Mouse (Mus musculus) forebrain, embryonic 16.5 days (tissue): Measurements from ENCODE around the gene Qrsl1. TPM values are rescaled to one million over a fixed set of nuclear protein-coding genes. Genes with fewer than 3 reads are reported as not detected.

Experiments
- ATAC-seq: fragments of 200-750 bp; cut with Nextera tagmentation; 2 replicates; pipeline ENCODE4 v1.8.0; 2017; ENCODE audit warnings: mild to moderate bottlenecking, moderate library complexity
- H3K27ac ChIP-seq: fragments of 300-500 bp; sonication (generic); 2 replicates; pipeline ENCODE4 v1.5.1; 2014; ENCODE audit warnings: low read length, control low read depth
- H3K27me3 ChIP-seq: fragments of 300-500 bp; sonication (generic); replicated peaks from 2 replicates; pipeline ENCODE4 v1.6.1; 2014; ENCODE audit warnings: low read length; ENCODE audit not compliant: control insufficient read depth, insufficient read depth
- H3K36me3 ChIP-seq: fragments of 300-500 bp; sonication (generic); 2 replicates; pipeline ENCODE4 v1.6.1; 2014; ENCODE audit not compliant: control insufficient read depth, insufficient read depth
- H3K4me1 ChIP-seq: fragments of 300-500 bp; sonication (generic); replicated peaks from 2 replicates; pipeline ENCODE4 v1.6.1; 2014; ENCODE audit warnings: low read length; ENCODE audit not compliant: control insufficient read depth, insufficient read depth
- H3K4me2 ChIP-seq: fragments of 300-500 bp; sonication (generic); 2 replicates; pipeline ENCODE4 v1.6.1; 2014; ENCODE audit warnings: mild to moderate bottlenecking, low read length, control low read depth
- H3K4me3 ChIP-seq: fragments of 300-500 bp; sonication (generic); replicated peaks from 2 replicates; pipeline ENCODE4 v1.5.1; 2014; ENCODE audit warnings: mild to moderate bottlenecking, low read length, control low read depth
- H3K9ac ChIP-seq: fragments of 300-500 bp; sonication (generic); replicated peaks from 2 replicates; pipeline ENCODE4 v1.6.1; 2014; ENCODE audit warnings: low read depth, low read length, control low read depth
- H3K9me3 ChIP-seq: fragments of 300-500 bp; sonication (generic); 2 replicates; pipeline ENCODE4 v1.6.1; 2016; ENCODE audit warnings: low read length; ENCODE audit not compliant: control insufficient read depth
- WGBS: fragments of 180-500 bp; shearing (Covaris S2); extraction: QIAGEN DNeasy Blood & Tissue Kit; methylation state at CpG from one replicate; pipeline ENCODE4 v1.1.7; 2014; 5-methylcytosine and 5-hydroxymethylcytosine counted together
- polyA plus RNA-seq: library from polyadenylated mRNA; unstranded; fragments of >200 nt; fragmentation: Nextera tagmentation; extraction: Ambion mirVana; gene quantifications from 2 replicates; pipeline ENCODE4 v1.2.1, GENCODE M21; 2015

The Qrsl1 gene
- polyA plus RNA-seq, 1 experiment from 2014 or later, result 22.5 TPM

GRCm38 (mm10) chr10:43845442-43845841 is 56.1 kb downstream of the Qrsl1 start:
- no peaks in the 10 kb centered on the region for H3K4me1 ChIP-seq
- no peaks in the 10 kb centered on the region for H3K36me3 ChIP-seq
- H3K9me3 ChIP-seq, result no peaks in the 10 kb centered on the region
- no peaks in the 10 kb centered on the region for H3K27me3 ChIP-seq
- no peak overlapping the region for H3K27ac ChIP-seq
- H3K4me2 ChIP-seq, result no peak overlapping the region
- H3K9ac ChIP-seq, result no peak overlapping the region
- H3K4me3 ChIP-seq, result no peak overlapping the region
- ATAC-seq, result no peak
- 68% methylated on average over 3 of the region's 3 CpGs for WGBS

DNA sequence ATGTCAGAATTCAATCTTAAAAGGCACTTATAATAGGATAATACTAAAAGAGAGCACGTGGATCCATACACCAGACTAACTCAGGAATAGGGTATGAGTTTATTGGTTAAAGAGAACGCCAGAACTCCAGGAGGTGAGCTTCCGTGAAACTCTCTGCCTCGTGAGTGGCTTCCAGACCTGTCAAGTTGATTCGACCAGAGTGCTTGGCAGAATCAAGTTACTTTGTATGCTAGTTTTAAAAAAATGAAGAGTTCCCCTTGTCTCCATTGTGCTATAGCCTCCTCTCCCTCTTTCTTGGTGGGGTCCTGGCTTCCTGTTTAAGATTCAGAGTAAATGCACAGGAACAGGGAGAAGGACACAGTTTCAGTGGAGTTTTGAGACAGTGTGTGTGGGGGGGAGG is 60.1 kb downstream of the Qrsl1 start:
- H3K9ac ChIP-seq, result no peak overlapping the region
- H3K9me3 ChIP-seq, result no peaks in the 10 kb centered on the region
- no peaks in the 10 kb centered on the region for H3K27me3 ChIP-seq
- H3K4me1 ChIP-seq, result no peaks in the 10 kb centered on the region
- H3K27ac ChIP-seq, result no peak overlapping the region
- no peak for ATAC-seq
- 85% methylated on average over 5 of the region's 5 CpGs for WGBS
- no peak overlapping the region for H3K4me2 ChIP-seq
- no peaks in the 10 kb centered on the region for H3K36me3 ChIP-seq
- no peak overlapping the region for H3K4me3 ChIP-seq

DNA sequence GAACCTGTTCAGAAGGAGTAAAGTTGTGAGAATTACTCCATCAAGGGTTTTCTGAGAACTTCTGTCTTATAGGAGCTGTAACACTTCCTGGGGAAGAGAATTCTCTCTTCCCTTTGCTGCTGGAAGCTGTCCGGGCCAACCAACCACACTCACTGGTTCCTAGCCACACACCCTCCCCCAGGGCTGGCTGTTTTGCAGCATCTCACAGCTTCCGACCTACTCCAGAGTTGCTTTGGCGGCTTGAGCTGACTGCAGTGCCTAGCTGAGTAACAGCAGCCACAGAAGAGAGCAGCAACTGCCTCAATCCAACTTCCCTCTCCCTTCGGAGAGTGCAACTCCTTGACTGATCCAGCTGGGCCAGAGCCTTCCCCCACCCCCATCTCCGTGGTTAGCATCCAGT is 68.7 kb downstream of the Qrsl1 start:
- Histone ChIP-seq H3K27ac (no peak overlapping the region), H3K36me3 (no peaks in the 10 kb centered on the region), H3K4me1 (no peaks in the 10 kb centered on the region), H3K9me3 (no peaks in the 10 kb centered on the region), H3K9ac (no peak overlapping the region), H3K4me2 (no peak overlapping the region), H3K4me3 (no peak overlapping the region), H3K27me3 (no peaks in the 10 kb centered on the region)
- ATAC-seq, result no peak
- WGBS, result 55% methylated on average over 5 of the region's 5 CpGs

- Histone ChIP-seq H3K4me1 (no peaks in the 10 kb centered on the region), H3K9ac (no peak overlapping the region), H3K4me3 (no peak overlapping the region), H3K27ac (no peak overlapping the region), H3K4me2 (no peak overlapping the region), H3K27me3 (no peaks in the 10 kb centered on the region), H3K9me3 (no peaks in the 10 kb centered on the region), H3K36me3 (no peaks in the 10 kb centered on the region)
- ATAC-seq, result no peak
- WGBS, result 39% methylated on average over 17 of the region's 17 CpGs
Observed at GRCm38 (mm10) chr10:43830251-43831018, 71.1 kb downstream of the Qrsl1 start.

DNA sequence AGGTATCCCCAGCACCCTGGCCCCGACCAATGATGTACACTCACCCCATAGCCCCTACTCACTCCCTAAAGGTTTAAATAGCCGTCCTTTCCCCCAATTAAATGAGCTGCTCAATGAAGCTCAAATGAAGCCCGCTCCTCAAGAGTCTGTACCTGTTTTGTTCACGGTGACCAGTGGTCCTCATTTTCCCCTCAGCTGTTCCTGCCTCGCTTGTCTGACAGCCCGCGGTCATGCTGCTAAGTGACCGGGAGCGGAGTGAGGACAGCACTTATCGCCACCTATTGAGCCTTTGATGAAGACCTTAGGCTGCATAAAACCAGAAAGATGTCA is 72.9 kb downstream of the Qrsl1 start:
- no peak overlapping the region for H3K4me2 ChIP-seq
- no peaks in the 10 kb centered on the region for H3K9me3 ChIP-seq
- no peaks in the 10 kb centered on the region for H3K27me3 ChIP-seq
- no peak overlapping the region for H3K4me3 ChIP-seq
- no peaks in the 10 kb centered on the region for H3K4me1 ChIP-seq
- WGBS, result 80% methylated on average over 10 of the region's 10 CpGs
- no peak overlapping the region for H3K9ac ChIP-seq
- no peaks in the 10 kb centered on the region for H3K36me3 ChIP-seq
- no peak overlapping the region for H3K27ac ChIP-seq
- ATAC-seq, result no peak

- no peaks in the 10 kb centered on the region for H3K27me3 ChIP-seq
- no peak overlapping the region for H3K4me2 ChIP-seq
- H3K9ac ChIP-seq, result no peak overlapping the region
- no peak overlapping the region for H3K27ac ChIP-seq
- H3K4me3 ChIP-seq, result no peak overlapping the region
- H3K9me3 ChIP-seq, result no peaks in the 10 kb centered on the region
- H3K4me1 ChIP-seq, result no peaks in the 10 kb centered on the region
- no peak for ATAC-seq
- H3K36me3 ChIP-seq, result no peaks in the 10 kb centered on the region
- WGBS, result 97% methylated on average over 10 of the region's 10 CpGs
Observed at GRCm38 (mm10) chr10:43827958-43828685, 73.4 kb downstream of the Qrsl1 start.

DNA sequence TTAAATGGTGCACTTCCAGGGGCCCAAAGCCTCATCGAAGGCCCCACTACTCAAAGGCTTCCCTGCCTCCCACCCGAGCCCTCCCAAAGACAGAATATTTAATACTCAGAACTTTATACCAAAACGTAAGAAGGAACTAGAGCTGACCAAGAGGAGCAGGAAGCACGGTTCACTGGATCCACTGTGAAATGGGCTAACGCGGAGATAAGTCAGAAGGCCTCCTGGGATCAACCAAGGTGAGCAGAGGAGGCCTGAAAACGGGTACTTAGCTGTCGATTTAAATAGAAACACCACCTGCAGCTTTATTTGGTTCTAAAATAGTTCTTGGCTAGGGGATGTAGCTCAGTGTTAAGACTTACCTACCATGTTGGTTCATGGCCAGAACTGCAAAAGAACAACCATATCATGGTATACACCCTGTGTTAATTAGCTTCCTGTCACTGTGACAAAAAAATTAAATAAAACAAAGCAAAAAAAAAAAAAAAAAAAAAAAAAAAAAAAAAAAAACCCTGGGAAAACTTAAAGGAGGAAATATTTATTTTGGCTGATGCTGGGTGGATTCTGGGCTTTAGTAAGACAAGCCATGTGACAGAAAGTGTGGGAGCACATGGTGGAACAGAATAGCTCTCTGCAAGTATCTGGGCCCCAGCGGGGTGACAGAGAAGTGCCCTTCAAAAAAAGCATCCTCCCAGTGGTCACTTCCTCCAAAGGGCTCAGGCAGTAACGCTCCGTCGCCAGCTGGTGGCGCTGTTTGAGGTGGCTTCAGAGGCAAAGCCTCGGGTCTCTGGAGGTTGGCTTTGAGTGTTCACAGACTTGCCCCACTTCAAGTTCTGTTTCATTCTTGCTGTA is 74.5 kb downstream of the Qrsl1 start:
- WGBS, result 86% methylated on average over 14 of the region's 14 CpGs
- H3K9me3 ChIP-seq, result no peaks in the 10 kb centered on the region
- no peaks in the 10 kb centered on the region for H3K27me3 ChIP-seq
- no peak overlapping the region for H3K4me2 ChIP-seq
- H3K9ac ChIP-seq, result no peak overlapping the region
- no peak overlapping the region for H3K4me3 ChIP-seq
- H3K4me1 ChIP-seq, result no peaks in the 10 kb centered on the region
- ATAC-seq, result no peak
- H3K36me3 ChIP-seq, result no peaks in the 10 kb centered on the region
- no peak overlapping the region for H3K27ac ChIP-seq

DNA sequence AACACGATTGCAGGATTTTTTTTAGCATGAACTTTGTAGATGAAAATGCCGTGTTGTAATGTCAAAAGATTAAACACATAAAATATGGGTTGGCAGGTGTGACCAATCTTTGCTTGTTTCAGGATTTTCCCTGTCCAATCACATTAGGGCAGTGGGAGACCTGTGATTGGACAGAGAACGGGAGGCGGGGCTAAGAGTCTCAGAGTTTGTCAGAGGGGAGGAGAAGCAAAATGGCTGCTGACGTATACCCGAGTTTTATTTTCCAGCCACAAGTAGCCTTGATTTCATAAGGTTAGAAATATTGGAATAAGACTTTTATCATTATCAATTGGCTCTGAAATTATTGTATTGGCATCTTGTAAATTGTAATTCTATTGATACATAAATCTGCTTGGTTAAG is 75.8 kb downstream of the Qrsl1 start:
- no peaks in the 10 kb centered on the region for H3K36me3 ChIP-seq
- 97% methylated on average over 6 of the region's 6 CpGs for whole genome bisulfite sequencing
- no peak overlapping the region for H3K9ac ChIP-seq
- H3K27ac ChIP-seq, result no peak overlapping the region
- H3K9me3 ChIP-seq, result no peaks in the 10 kb centered on the region
- H3K27me3 ChIP-seq, result no peaks in the 10 kb centered on the region
- H3K4me1 ChIP-seq, result no peaks in the 10 kb centered on the region
- no peak overlapping the region for H3K4me2 ChIP-seq
- H3K4me3 ChIP-seq, result no peak overlapping the region
- ATAC-seq, result no peak

- H3K27ac ChIP-seq, result no peak overlapping the region
- WGBS, result 94% methylated on average over 3 of the region's 3 CpGs
- H3K4me3 ChIP-seq, result no peak overlapping the region
- H3K4me2 ChIP-seq, result no peak overlapping the region
- H3K9ac ChIP-seq, result no peak overlapping the region
- no peaks in the 10 kb centered on the region for H3K9me3 ChIP-seq
- no peaks in the 10 kb centered on the region for H3K4me1 ChIP-seq
- H3K27me3 ChIP-seq, result no peaks in the 10 kb centered on the region
- no peaks in the 10 kb centered on the region for H3K36me3 ChIP-seq
- ATAC-seq, result no peak
Observed at GRCm38 (mm10) chr10:43824713-43825112, 76.8 kb downstream of the Qrsl1 start.
